Mouse (Mus musculus) lung, embryonic 15.5 days (tissue): Measurements from ENCODE around the gene Myof. TPM values are rescaled to one million over a fixed set of nuclear protein-coding genes. Genes with fewer than 3 reads are reported as not detected.

Source experiments
- ATAC-seq: fragments of 200-750 bp; cut with Nextera tagmentation; 2 replicates; pipeline ENCODE4 v1.8.0; 2017; ENCODE audit warnings: moderate number of reproducible peaks, borderline replicate concordance; ENCODE audit not compliant: low FRiP score, low TSS enrichment; ENCODE audit errors: extremely low read depth
- H3K27ac ChIP-seq: fragments of 300-500 bp; sonication (generic); 2 replicates; pipeline ENCODE4 v1.5.1; 2015; ENCODE audit warnings: moderate library complexity, mild to moderate bottlenecking, inconsistent platforms
- H3K27me3 ChIP-seq: fragments of 300-500 bp; sonication (generic); 2 replicates; pipeline ENCODE4 v1.6.1; 2015; ENCODE audit warnings: inconsistent platforms
- H3K36me3 ChIP-seq: fragments of 300-500 bp; sonication (generic); 2 replicates; pipeline ENCODE4 v1.6.1; 2015; ENCODE audit warnings: inconsistent platforms
- H3K4me1 ChIP-seq: fragments of 300-500 bp; sonication (generic); 2 replicates; pipeline ENCODE4 v1.6.1; 2015; ENCODE audit warnings: inconsistent platforms
- H3K4me2 ChIP-seq: fragments of 300-500 bp; sonication (generic); 2 replicates; pipeline ENCODE4 v1.6.1; 2015; ENCODE audit warnings: inconsistent platforms, mild to moderate bottlenecking, moderate library complexity
- H3K4me3 ChIP-seq: fragments of 300-500 bp; sonication (generic); 2 replicates; pipeline ENCODE4 v1.5.1; 2015; ENCODE audit warnings: mild to moderate bottlenecking, inconsistent platforms
- H3K9ac ChIP-seq: fragments of 300-500 bp; sonication (generic); 2 replicates; pipeline ENCODE4 v1.6.1; 2015; ENCODE audit warnings: inconsistent platforms
- H3K9me3 ChIP-seq: fragments of 300-500 bp; sonication (generic); 2 replicates; pipeline ENCODE4 v1.6.1; 2016; ENCODE audit warnings: inconsistent platforms
- WGBS: fragments of 180-500 bp; shearing (Covaris S2); methylation state at CpG from one replicate; pipeline ENCODE4 v1.1.7; 2015; 5-methylcytosine and 5-hydroxymethylcytosine counted together
- polyA plus RNA-seq: library from polyadenylated mRNA; unstranded; fragments of >200 nt; fragmentation: Nextera tagmentation; extraction: Ambion mirVana; gene quantifications from 2 replicates; pipeline ENCODE4 v1.2.1, GENCODE M21; 2015

Myof gene
- polyA plus RNA-seq, 1 experiment from 2014 or later, result 29.4 TPM

- Histone ChIP-seq H3K4me2 (no peak overlapping the region), H3K36me3 (peaks cover 15% of the 10 kb centered on the region; the same call in 1 of the 2 replicates), H3K9ac (no peak overlapping the region), H3K4me3 (no peak overlapping the region), H3K9me3 (no peaks in the 10 kb centered on the region), H3K27me3 (no peaks in the 10 kb centered on the region), H3K27ac (no peak overlapping the region), H3K4me1 (no peaks in the 10 kb centered on the region)
- ATAC-seq, result no peak
- WGBS, result 26% methylated on average over 7 of the region's 7 CpGs
Measured at GRCm38 (mm10) chr19:37896081-37896480, 147.3 kb downstream of the Myof start.

GRCm38 (mm10) chr19:37891006-37891405 is 152.4 kb downstream of the Myof start:
- peaks cover 4% of the 10 kb centered on the region; the same call in 1 of the 2 replicates for H3K4me1 ChIP-seq
- ATAC-seq, result no peak
- H3K4me2 ChIP-seq, result no peak overlapping the region
- no peak overlapping the region for H3K9ac ChIP-seq
- H3K27me3 ChIP-seq, result no peaks in the 10 kb centered on the region
- H3K27ac ChIP-seq, result no peak overlapping the region
- no peaks in the 10 kb centered on the region for H3K9me3 ChIP-seq
- 75% methylated on average over 2 of the region's 2 CpGs for WGBS
- H3K36me3 ChIP-seq, result no peaks in the 10 kb centered on the region
- H3K4me3 ChIP-seq, result no peak overlapping the region

GRCm38 (mm10) chr19:37886355-37887120 is 156.8 kb downstream of the Myof start:
- no peak for ATAC-seq
- Histone ChIP-seq H3K9me3 (no peaks in the 10 kb centered on the region), H3K4me1 (peaks cover 4% of the 10 kb centered on the region; the same call in 1 of the 2 replicates), H3K9ac (no peak overlapping the region), H3K4me3 (peak overlapping the region; percentile 15), H3K36me3 (no peaks in the 10 kb centered on the region), H3K27ac (no peak overlapping the region), H3K27me3 (no peaks in the 10 kb centered on the region), H3K4me2 (peak overlapping the region; percentile 55)
- 11% methylated on average over 15 of the region's 15 CpGs for WGBS

- peaks cover 28% of the 10 kb centered on the region for H3K27me3 ChIP-seq
- H3K4me3 ChIP-seq, result no peak overlapping the region
Measured at GRCm38 (mm10) chr19:37881431-37882081, 161.8 kb downstream of the Myof start.

GRCm38 (mm10) chr19:37877511-37878167 is 165.7 kb downstream of the Myof start:
- H3K27me3 ChIP-seq, result peaks cover 30% of the 10 kb centered on the region
- no peak for ATAC-seq
- no peak overlapping the region for H3K27ac ChIP-seq
- no peak overlapping the region; the same call in 1 of the 2 replicates for H3K4me2 ChIP-seq
- 9% methylated on average over 20 of the region's 20 CpGs for WGBS
- H3K36me3 ChIP-seq, result no peaks in the 10 kb centered on the region
- H3K9ac ChIP-seq, result no peak overlapping the region
- H3K4me1 ChIP-seq, result no peaks in the 10 kb centered on the region
- H3K9me3 ChIP-seq, result no peaks in the 10 kb centered on the region
- no peak overlapping the region for H3K4me3 ChIP-seq

More at GRCm38 (mm10) chr19:37881431-37882081, 161.8 kb downstream of the Myof start:
- no peak for ATAC-seq
- Histone ChIP-seq H3K4me2 (no peak overlapping the region), H3K4me1 (peaks cover 3% of the 10 kb centered on the region; the same call in 1 of the 2 replicates), H3K27ac (no peak overlapping the region), H3K9me3 (no peaks in the 10 kb centered on the region), H3K9ac (no peak overlapping the region), H3K36me3 (no peaks in the 10 kb centered on the region)
- WGBS, result 19% methylated on average over 9 of the region's 9 CpGs

- Histone ChIP-seq H3K9ac (no peak overlapping the region), H3K4me3 (no peak overlapping the region), H3K4me2 (no peak overlapping the region), H3K27ac (no peak overlapping the region), H3K36me3 (no peaks in the 10 kb centered on the region), H3K27me3 (peaks cover 30% of the 10 kb centered on the region), H3K9me3 (no peaks in the 10 kb centered on the region), H3K4me1 (no peaks in the 10 kb centered on the region)
- WGBS, result 59% methylated on average over 6 of the region's 6 CpGs
- ATAC-seq, result no peak
Measured at GRCm38 (mm10) chr19:37876605-37877245, 166.7 kb downstream of the Myof start.

- Histone ChIP-seq H3K27ac (no peak overlapping the region), H3K4me1 (no peaks in the 10 kb centered on the region), H3K9me3 (no peaks in the 10 kb centered on the region), H3K9ac (no peak overlapping the region), H3K36me3 (no peaks in the 10 kb centered on the region), H3K27me3 (peaks cover 21% of the 10 kb centered on the region), H3K4me3 (no peak overlapping the region), H3K4me2 (no peak overlapping the region)
- ATAC-seq, result no peak
- WGBS, result 82% methylated on average over 1 of the region's 1 CpGs
Measured at GRCm38 (mm10) chr19:37873499-37873898, 169.9 kb downstream of the Myof start.

GRCm38 (mm10) chr19:37867592-37867991 is 175.8 kb downstream of the Myof start:
- WGBS, result 75% methylated on average over 3 of the region's 3 CpGs
- Histone ChIP-seq H3K9ac (no peak overlapping the region), H3K4me3 (no peak overlapping the region), H3K36me3 (no peaks in the 10 kb centered on the region), H3K4me1 (no peaks in the 10 kb centered on the region), H3K27ac (no peak overlapping the region), H3K27me3 (no peaks in the 10 kb centered on the region), H3K9me3 (no peaks in the 10 kb centered on the region), H3K4me2 (no peak overlapping the region)
- no peak for ATAC-seq

- Histone ChIP-seq H3K27ac (no peak overlapping the region), H3K4me3 (no peak overlapping the region), H3K9ac (no peak overlapping the region), H3K4me2 (no peak overlapping the region), H3K36me3 (no peaks in the 10 kb centered on the region), H3K4me1 (no peaks in the 10 kb centered on the region), H3K9me3 (no peaks in the 10 kb centered on the region), H3K27me3 (no peaks in the 10 kb centered on the region)
- 78% methylated on average over 6 of the region's 6 CpGs for WGBS
- no peak for ATAC-seq
Measured at GRCm38 (mm10) chr19:37866994-37867393, 176.4 kb downstream of the Myof start.

- no peak for ATAC-seq
- Histone ChIP-seq H3K27ac (no peak overlapping the region), H3K9ac (no peak overlapping the region), H3K4me2 (no peak overlapping the region), H3K36me3 (no peaks in the 10 kb centered on the region), H3K4me3 (no peak overlapping the region), H3K27me3 (no peaks in the 10 kb centered on the region), H3K4me1 (no peaks in the 10 kb centered on the region), H3K9me3 (no peaks in the 10 kb centered on the region)
- WGBS, result 92% methylated on average over 1 of the region's 1 CpGs
Measured at GRCm38 (mm10) chr19:37861171-37861570, 182.2 kb downstream of the Myof start.

- H3K4me2 ChIP-seq, result no peak overlapping the region
- H3K27ac ChIP-seq, result no peak overlapping the region
- H3K4me3 ChIP-seq, result no peak overlapping the region
- H3K27me3 ChIP-seq, result no peaks in the 10 kb centered on the region
- H3K36me3 ChIP-seq, result no peaks in the 10 kb centered on the region
- no peaks in the 10 kb centered on the region for H3K9me3 ChIP-seq
- 71% methylated on average over 1 of the region's 1 CpGs for WGBS
- ATAC-seq, result no peak
- no peak overlapping the region for H3K9ac ChIP-seq
- no peaks in the 10 kb centered on the region for H3K4me1 ChIP-seq
Measured at GRCm38 (mm10) chr19:37860267-37860666, 183.1 kb downstream of the Myof start.
